Mouse (Mus musculus): ENCODE measurements at regions not wholly inside any gene's neighbourhood (a gene's known extent, or its start where the extent isn't known, plus 50 kb on each side); places are given as distances from the start of the nearest gene placed in this dataset.

DNA sequence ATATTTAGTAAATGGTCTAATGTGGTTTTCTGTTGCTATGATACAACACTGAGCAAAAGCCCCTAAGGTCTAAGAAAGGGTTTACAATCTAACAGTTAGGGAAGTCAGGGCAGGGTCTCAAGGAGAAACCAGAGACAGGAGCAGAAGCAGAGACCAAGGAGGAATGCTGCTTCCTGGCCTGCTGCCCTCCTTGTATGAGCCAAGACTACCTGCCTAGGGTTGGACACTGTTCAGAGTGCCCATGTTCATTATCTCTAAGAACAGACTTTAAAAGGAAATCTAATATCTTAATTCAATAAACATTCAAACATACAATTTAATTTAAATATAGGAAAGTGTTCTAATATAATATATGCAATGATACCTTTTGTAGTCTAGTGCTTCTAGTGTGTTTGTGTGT is 63.0 kb upstream of the Tmem106b start:
- DNase-seq (ENCODE audit: low spot score) (no peak), ATAC-seq (ENCODE audit: insufficient read depth, low FRiP score, low TSS enrichment) (no peak)
- H3K9me3 ChIP-seq (ENCODE audit: control insufficient read depth, low read length), result no peaks in the 10 kb centered on the region
- no peak overlapping the region for H3K4me2 ChIP-seq (ENCODE audit: low read depth)
- no peaks in the 10 kb centered on the region for H3K27me3 ChIP-seq (ENCODE audit: control insufficient read depth, insufficient read depth, low read length)
- H3K36me3 ChIP-seq (ENCODE audit: control insufficient read depth, insufficient read depth, low read length), result no peaks in the 10 kb centered on the region
- H3K4me1 ChIP-seq (ENCODE audit: control insufficient read depth, insufficient read depth, low read length), result no peaks in the 10 kb centered on the region
- H3K4me3 ChIP-seq (ENCODE audit: low read depth, low read length), result no peak overlapping the region
- no peak overlapping the region for H3K9ac ChIP-seq (ENCODE audit: low read length)
- no peak overlapping the region for H3K27ac ChIP-seq (ENCODE audit: low read depth, low read length)

DNA sequence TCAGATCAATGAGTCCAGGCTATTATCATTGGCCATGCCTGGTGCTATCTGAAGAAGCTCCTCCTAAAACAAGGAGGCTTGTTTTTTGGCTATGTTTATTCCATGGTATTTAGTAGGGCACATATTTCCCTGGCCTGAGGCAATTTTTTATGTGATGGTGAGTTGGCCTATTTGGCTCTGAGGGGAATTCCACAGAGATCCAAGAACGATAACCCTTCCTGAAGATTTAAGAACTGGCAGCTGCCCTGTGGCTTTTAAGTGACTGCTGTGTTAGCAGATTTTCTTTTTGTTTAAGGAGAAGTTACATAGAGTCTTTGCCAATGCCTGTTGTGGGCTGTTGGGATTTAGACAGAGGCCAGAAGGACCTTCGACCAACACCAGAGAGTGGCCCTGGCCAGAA is 74.9 kb upstream of the Tmem106b start:
- 79% methylated on average over 2 of the region's 2 CpGs for WGBS
- Histone ChIP-seq H3K4me3 (ENCODE audit: low read depth, low read length) (no peak overlapping the region), H3K4me2 (ENCODE audit: low read depth) (no peak overlapping the region), H3K4me1 (ENCODE audit: control insufficient read depth, insufficient read depth, low read length) (no peaks in the 10 kb centered on the region), H3K9ac (ENCODE audit: low read length) (no peak overlapping the region), H3K36me3 (ENCODE audit: control insufficient read depth, insufficient read depth, low read length) (no peaks in the 10 kb centered on the region), H3K27ac (ENCODE audit: low read depth, low read length) (no peak overlapping the region), H3K9me3 (ENCODE audit: control insufficient read depth, low read length) (no peaks in the 10 kb centered on the region), H3K27me3 (ENCODE audit: control insufficient read depth, insufficient read depth, low read length) (no peaks in the 10 kb centered on the region)
- ATAC-seq (ENCODE audit: insufficient read depth, low FRiP score, low TSS enrichment) (no peak), DNase-seq (ENCODE audit: low spot score) (no peak)

DNA sequence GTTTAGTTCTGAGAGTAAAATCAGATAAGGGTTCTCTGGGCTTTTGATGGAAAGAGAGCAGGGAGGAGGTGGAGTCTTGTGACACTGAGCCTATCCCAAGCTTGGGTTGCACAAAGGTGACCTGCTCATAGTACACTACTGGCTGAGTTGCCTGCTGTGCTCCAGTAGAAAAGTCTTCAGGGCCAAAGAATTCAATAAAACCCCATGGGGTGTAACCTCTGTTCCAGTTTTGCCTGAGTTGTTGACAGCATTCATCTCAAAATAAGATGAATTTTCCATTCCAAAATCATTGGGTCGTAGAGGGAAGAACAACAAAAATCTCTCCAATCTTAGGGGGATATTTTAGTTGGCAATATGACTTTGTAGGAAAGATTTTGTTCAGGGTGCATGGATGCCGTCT is 75.8 kb upstream of the Tmem106b start:
- H3K9ac ChIP-seq (ENCODE audit: low read length), result no peak overlapping the region
- ATAC-seq (ENCODE audit: insufficient read depth, low FRiP score, low TSS enrichment) (no peak), DNase-seq (ENCODE audit: low spot score) (no peak)
- 87% methylated on average over 2 of the region's 2 CpGs for WGBS
- H3K4me2 ChIP-seq (ENCODE audit: low read depth), result no peak overlapping the region
- H3K4me1 ChIP-seq (ENCODE audit: control insufficient read depth, insufficient read depth, low read length), result no peaks in the 10 kb centered on the region
- H3K27ac ChIP-seq (ENCODE audit: low read depth, low read length), result no peak overlapping the region
- no peaks in the 10 kb centered on the region for H3K9me3 ChIP-seq (ENCODE audit: control insufficient read depth, low read length)
- H3K27me3 ChIP-seq (ENCODE audit: control insufficient read depth, insufficient read depth, low read length), result no peaks in the 10 kb centered on the region
- no peaks in the 10 kb centered on the region for H3K36me3 ChIP-seq (ENCODE audit: control insufficient read depth, insufficient read depth, low read length)
- no peak overlapping the region for H3K4me3 ChIP-seq (ENCODE audit: low read depth, low read length)

DNA sequence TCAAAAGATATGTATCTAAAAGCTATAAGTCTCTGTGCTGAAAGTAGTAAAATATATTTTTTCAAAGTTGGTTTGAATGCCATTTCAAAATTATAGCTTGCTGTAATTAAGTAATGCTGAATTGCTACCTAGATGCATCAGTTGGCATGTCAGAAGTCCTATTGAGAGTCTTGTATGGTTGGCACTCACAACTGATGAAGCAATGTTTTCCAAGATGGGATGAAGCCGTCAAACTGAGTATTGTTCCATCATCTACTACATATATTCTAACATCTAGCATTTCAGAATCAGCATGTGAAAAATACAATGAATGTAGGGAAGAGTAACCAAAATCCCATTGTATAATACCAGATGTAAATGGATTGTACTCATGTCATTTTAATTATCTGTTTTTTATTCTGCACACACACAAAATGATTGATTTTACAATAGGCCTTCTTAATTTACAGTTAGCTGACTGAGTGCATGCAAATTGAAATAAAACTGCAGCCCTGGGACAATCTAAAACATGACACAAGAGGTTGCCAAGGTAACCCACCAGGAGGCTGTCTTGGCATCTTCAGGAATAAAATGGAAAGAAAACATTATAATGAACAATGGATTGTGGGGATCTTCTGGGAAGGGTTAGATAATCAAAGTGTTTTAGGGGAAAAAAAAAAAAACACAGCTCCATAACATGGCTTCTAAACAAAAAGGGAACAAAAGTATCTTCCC is 92.2 kb upstream of the Tmem106b start:
- WGBS, result 74% methylated on average over 1 of the region's 1 CpGs
- DNase-seq (ENCODE audit: low spot score) (no peak), ATAC-seq (ENCODE audit: insufficient read depth, low FRiP score, low TSS enrichment) (peak; percentile 65)
- no peaks in the 10 kb centered on the region for H3K36me3 ChIP-seq (ENCODE audit: control insufficient read depth, insufficient read depth, low read length)
- H3K4me2 ChIP-seq (ENCODE audit: low read depth), result no peak overlapping the region
- H3K27me3 ChIP-seq (ENCODE audit: control insufficient read depth, insufficient read depth, low read length), result no peaks in the 10 kb centered on the region
- H3K4me3 ChIP-seq (ENCODE audit: low read depth, low read length), result no peak overlapping the region
- no peak overlapping the region for H3K9ac ChIP-seq (ENCODE audit: low read length)
- no peaks in the 10 kb centered on the region for H3K9me3 ChIP-seq (ENCODE audit: control insufficient read depth, low read length)
- H3K27ac ChIP-seq (ENCODE audit: low read depth, low read length), result no peak overlapping the region
- no peaks in the 10 kb centered on the region for H3K4me1 ChIP-seq (ENCODE audit: control insufficient read depth, insufficient read depth, low read length)

DNA sequence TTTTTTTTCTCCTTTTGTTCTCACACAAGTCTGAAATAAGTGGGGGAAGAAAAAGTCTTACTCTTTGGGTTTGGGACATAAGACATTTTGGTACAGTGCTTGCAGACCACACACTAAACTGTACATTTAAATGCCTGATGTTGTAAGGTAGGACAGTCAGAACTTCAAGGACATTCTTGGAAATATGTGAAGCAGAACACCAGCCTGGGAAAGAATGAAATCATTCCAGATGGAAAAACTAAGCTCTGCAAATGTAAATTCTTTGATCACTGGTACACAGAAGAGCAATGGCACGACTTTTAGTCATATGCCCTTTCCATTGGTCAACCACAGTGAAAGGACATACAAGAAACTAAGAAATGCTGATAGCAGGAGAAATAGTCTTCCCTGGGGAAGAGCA is 98.0 kb upstream of the Tmem106b start:
- ATAC-seq (ENCODE audit: insufficient read depth, low FRiP score, low TSS enrichment) (no peak), DNase-seq (ENCODE audit: low spot score) (no peak)
- no peak overlapping the region for H3K27ac ChIP-seq (ENCODE audit: low read depth, low read length)
- no peak overlapping the region for H3K4me2 ChIP-seq (ENCODE audit: low read depth)
- no peaks in the 10 kb centered on the region for H3K9me3 ChIP-seq (ENCODE audit: control insufficient read depth, low read length)
- 50% methylated on average over 1 of the region's 1 CpGs for WGBS
- no peaks in the 10 kb centered on the region for H3K36me3 ChIP-seq (ENCODE audit: control insufficient read depth, insufficient read depth, low read length)
- no peak overlapping the region for H3K4me3 ChIP-seq (ENCODE audit: low read depth, low read length)
- no peak overlapping the region for H3K9ac ChIP-seq (ENCODE audit: low read length)
- H3K4me1 ChIP-seq (ENCODE audit: control insufficient read depth, insufficient read depth, low read length), result no peaks in the 10 kb centered on the region
- no peaks in the 10 kb centered on the region for H3K27me3 ChIP-seq (ENCODE audit: control insufficient read depth, insufficient read depth, low read length)

DNA sequence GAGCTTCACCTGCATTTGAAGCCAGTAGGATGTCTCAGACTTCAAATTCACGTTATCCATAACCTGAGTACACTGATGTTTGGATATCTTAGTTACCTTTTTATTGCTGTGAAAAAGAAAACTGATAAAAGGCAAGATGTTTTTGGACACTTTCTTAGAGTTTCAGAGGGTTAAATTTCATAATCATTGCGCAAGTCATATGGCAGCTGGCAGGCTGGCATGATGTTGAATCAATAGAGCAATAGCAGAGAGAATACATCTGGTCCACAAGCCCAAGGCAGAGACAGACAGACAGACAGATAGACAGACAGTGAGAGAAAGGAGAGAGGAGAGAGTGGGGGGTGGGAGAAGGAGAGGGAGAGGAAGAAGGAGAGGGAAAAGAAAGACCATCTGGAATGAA is 102.3 kb upstream of the Tmem106b start:
- H3K36me3 ChIP-seq (ENCODE audit: control insufficient read depth, insufficient read depth, low read length), result no peaks in the 10 kb centered on the region
- ATAC-seq (ENCODE audit: insufficient read depth, low FRiP score, low TSS enrichment) (no peak), DNase-seq (ENCODE audit: low spot score) (no peak)
- H3K9me3 ChIP-seq (ENCODE audit: control insufficient read depth, low read length), result no peaks in the 10 kb centered on the region
- H3K4me2 ChIP-seq (ENCODE audit: low read depth), result no peak overlapping the region
- H3K27me3 ChIP-seq (ENCODE audit: control insufficient read depth, insufficient read depth, low read length), result no peaks in the 10 kb centered on the region
- H3K9ac ChIP-seq (ENCODE audit: low read length), result no peak overlapping the region
- H3K27ac ChIP-seq (ENCODE audit: low read depth, low read length), result no peak overlapping the region
- H3K4me1 ChIP-seq (ENCODE audit: control insufficient read depth, insufficient read depth, low read length), result no peaks in the 10 kb centered on the region
- no peak overlapping the region for H3K4me3 ChIP-seq (ENCODE audit: low read depth, low read length)
- WGBS, result 86% methylated on average over 2 of the region's 2 CpGs

DNA sequence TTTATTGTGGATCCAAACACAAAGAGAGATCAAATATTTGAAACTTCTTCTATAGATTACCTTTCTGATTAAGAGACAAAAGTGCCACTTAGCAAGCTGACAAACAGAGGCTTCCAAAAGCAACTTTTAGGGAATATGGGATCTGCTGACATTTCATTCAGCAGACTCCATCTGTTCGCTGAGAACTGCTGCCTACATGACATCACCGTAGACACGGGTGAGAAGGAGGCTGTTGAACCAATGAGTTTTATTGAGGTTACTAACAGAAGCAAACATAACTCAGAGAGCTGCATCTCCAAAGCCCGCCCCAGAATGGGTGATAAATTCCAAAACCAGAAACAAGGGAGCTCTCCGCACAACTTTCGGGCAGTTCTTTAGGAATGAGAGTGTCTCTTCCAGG is 111.8 kb upstream of the Tmem106b start:
- no peaks in the 10 kb centered on the region for H3K27me3 ChIP-seq (ENCODE audit: control insufficient read depth, insufficient read depth, low read length)
- H3K4me2 ChIP-seq (ENCODE audit: low read depth), result no peak overlapping the region
- ATAC-seq (ENCODE audit: insufficient read depth, low FRiP score, low TSS enrichment) (no peak), DNase-seq (ENCODE audit: low spot score) (no peak)
- H3K4me3 ChIP-seq (ENCODE audit: low read depth, low read length), result no peak overlapping the region
- no peaks in the 10 kb centered on the region for H3K4me1 ChIP-seq (ENCODE audit: control insufficient read depth, insufficient read depth, low read length)
- no peak overlapping the region for H3K9ac ChIP-seq (ENCODE audit: low read length)
- no peaks in the 10 kb centered on the region for H3K36me3 ChIP-seq (ENCODE audit: control insufficient read depth, insufficient read depth, low read length)
- no peaks in the 10 kb centered on the region for H3K9me3 ChIP-seq (ENCODE audit: control insufficient read depth, low read length)
- 89% methylated on average over 6 of the region's 6 CpGs for WGBS
- H3K27ac ChIP-seq (ENCODE audit: low read depth, low read length), result no peak overlapping the region

DNA sequence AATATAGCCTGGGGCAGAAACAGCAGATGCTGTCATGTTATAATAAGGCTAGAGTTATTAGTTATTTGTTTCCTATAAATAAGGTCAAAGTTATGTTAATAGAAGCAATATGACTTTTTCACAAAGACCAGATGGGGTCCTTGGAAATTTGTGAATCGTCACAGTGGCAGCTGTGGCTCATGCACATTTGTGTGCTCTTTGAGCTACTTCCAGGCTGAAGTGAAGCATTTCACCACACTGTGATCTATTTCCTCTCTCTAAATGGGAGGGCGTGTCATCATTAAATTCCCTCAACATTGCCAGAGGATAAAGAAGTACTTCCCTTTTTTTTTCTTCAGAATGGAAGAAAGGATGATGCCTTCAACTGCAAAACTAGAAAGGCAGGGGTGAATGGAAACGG is 157.9 kb upstream of the Tmem106b start:
- no peak for DNase-seq (ENCODE audit: low spot score)
- no peak overlapping the region for H3K9ac ChIP-seq (ENCODE audit: low read length)
- H3K27me3 ChIP-seq (ENCODE audit: control insufficient read depth, insufficient read depth, low read length), result no peaks in the 10 kb centered on the region
- no peaks in the 10 kb centered on the region for H3K36me3 ChIP-seq (ENCODE audit: control insufficient read depth, insufficient read depth, low read length)
- H3K9me3 ChIP-seq (ENCODE audit: control insufficient read depth, low read length), result no peaks in the 10 kb centered on the region
- no peak overlapping the region for H3K4me3 ChIP-seq (ENCODE audit: low read depth, low read length)
- WGBS, result 57% methylated on average over 3 of the region's 3 CpGs
- no peaks in the 10 kb centered on the region for H3K4me1 ChIP-seq (ENCODE audit: control insufficient read depth, insufficient read depth, low read length)
- peak; percentile 64 for ATAC-seq (ENCODE audit: insufficient read depth, low FRiP score, low TSS enrichment)
- no peak overlapping the region for H3K4me2 ChIP-seq (ENCODE audit: low read depth)
- no peak overlapping the region for H3K27ac ChIP-seq (ENCODE audit: low read depth, low read length)

DNA sequence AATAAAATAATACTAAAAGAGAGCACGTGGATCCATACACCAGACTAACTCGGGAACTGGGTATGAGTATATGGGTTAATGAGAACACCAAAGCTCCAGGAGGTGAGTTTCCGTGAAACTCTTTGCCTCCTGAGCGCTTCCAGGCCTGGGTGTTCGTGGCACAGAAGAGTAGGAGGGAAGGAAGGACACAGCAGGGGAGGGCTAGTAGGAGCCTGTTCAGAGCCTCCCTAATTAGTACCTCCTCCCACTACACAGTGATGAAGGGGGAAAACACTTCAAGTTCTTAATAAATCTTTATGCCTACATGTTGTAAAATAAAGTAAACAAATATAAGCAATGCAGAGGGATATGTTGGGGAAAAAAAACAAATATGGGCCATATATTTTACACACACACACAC is 143.7 kb upstream of the Thsd7a start:
- no peaks in the 10 kb centered on the region for H3K27me3 ChIP-seq (ENCODE audit: control insufficient read depth, insufficient read depth, low read length)
- ATAC-seq (ENCODE audit: insufficient read depth, low FRiP score, low TSS enrichment) (no peak), DNase-seq (ENCODE audit: low spot score) (no peak)
- no peaks in the 10 kb centered on the region for H3K36me3 ChIP-seq (ENCODE audit: control insufficient read depth, insufficient read depth, low read length)
- no peak overlapping the region for H3K4me3 ChIP-seq (ENCODE audit: low read depth, low read length)
- no peak overlapping the region for H3K9ac ChIP-seq (ENCODE audit: low read length)
- WGBS, result 70% methylated on average over 5 of the region's 5 CpGs
- H3K9me3 ChIP-seq (ENCODE audit: control insufficient read depth, low read length), result no peaks in the 10 kb centered on the region
- H3K4me2 ChIP-seq (ENCODE audit: low read depth), result no peak overlapping the region
- no peak overlapping the region for H3K27ac ChIP-seq (ENCODE audit: low read depth, low read length)
- no peaks in the 10 kb centered on the region for H3K4me1 ChIP-seq (ENCODE audit: control insufficient read depth, insufficient read depth, low read length)

All from neural tube, embryonic 11.5 days (tissue).